Mouse (Mus musculus) brain, embryonic 18.5 days (tissue): ENCODE measurements around the gene P2ry13.

Source experiments
- DNase-seq: peaks from one replicate; pipeline ENCODE4 v3.0.0-alpha.2; 2012; ENCODE audit warnings: low read depth, low spot score

P2ry13 gene

DNA sequence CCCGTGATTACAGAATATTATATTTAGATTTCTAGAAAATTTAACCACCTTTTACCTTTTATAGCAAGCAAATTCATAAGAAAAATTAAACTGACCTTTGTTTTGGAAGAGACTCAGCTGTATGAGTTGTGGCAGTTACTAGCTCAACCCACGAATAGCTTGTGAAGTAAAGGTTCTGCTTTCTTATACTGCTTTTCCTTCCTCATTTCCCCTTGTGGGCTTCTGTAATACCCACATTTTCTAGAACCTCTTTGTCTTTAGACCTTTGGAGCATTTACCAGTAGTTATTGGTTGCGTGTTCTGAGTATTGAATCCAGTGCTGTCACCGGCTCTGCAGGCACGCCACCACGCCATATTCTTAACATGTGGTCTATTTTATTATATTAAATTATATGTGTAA is at the start of gene P2ry13:
P2ry13 (minus strand) TSS at position 156 of the 400 bp plus-strand sequence.
- no peak for DNase-seq

DNA sequence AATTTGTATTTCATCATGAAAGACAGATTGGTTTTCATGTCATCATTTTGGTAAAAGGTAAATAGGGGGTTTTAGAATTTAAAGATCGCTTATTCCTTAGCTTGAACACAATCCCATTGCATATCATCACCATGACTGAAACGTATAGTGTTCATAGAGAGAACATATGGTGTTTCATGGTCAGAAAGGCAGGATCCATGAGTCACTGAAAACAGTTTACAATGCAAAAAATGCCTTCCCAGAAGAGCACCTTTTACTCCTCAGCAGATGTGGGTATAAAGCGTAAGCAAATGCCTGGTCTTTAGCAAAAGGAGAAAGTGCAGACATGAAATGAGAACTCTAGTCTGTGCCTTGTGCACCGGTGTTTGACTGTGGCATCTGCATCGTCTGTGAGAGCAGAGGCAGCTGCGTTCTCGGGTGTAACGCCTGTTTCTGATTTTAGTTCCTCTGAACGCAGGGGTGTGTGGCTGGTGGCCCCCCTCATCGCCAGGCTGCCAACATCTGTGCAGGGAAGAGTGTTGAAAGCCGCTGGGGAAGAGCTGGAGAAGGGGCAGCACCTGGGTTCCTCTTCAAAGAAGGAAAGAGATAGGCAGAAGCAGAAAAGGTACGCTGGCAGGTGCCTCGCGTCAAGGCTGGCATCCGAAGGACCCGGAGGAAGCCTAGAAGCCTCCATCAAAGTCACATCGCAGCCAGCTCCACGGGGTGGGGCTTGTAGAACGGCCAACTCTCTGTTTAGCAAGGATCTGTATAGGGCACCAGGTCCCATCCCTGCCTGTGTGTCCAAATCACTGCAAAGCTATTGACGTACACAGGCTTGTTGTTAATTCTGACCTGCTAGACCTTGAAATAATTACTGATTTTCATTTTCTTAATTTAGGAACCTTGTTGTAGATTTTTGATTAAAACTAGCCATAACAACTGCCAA is 47.3 kb upstream of the P2ry13 start:
- DNase-seq = no peak

DNA sequence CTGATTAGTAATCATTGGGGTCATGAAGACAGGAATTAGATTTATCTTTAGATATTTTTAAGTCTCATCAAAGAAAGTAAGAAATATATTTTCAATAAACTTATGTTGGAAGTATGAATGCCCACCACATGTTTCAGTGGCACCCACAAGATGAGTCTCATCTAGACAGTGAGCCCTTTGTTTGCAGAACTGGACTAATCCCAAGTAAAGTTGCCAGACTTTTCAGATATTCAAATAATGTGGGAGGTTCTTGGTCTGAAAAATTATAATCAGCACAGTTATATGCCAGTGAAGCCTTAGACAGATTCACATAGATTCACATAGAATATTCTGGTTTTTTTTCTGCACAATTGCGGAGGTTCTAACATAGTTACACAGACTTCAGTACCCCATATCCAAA is 39.8 kb upstream of the P2ry13 start:
- DNase-seq = no peak

DNA sequence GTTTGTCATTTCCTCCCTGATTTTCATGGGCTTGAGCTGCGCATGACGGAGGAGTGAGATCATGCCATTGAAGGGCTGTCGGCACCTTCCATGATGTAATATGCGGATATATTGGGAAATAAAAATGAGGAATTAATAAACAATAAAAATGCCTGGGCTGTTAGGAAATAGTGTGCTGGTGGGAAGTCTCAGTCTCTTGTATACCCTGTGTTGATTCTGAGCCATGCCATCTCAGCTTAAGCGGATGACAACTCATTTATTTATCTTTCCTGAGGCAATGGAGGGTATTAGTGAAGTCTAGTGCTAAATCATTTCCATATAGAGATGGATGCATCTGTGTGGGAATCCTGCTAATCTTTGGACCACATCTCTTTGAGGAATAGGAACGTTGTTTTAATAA is 37.3 kb upstream of the P2ry13 start:
- DNase-seq = no peak

DNA sequence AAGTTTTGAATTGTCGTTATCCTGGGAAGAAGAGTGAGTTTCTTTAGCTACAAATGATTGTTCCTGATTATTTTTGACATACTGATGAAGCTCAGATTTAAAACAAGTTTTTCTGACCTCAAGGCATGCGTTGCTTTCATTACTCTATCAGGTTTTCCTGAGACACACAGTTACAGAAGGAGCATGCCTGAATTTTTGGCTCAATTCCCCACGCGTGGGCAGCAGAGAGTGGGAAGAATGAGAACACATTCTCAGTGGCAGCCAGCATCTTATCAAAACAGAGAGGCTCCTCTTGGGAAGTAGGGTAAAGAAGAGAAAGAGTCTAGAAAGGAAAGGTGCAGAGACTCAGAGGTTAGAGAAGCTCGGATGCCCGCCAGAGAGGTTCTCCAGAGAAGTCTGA is 32.7 kb upstream of the P2ry13 start:
- DNase-seq = no peak

DNA sequence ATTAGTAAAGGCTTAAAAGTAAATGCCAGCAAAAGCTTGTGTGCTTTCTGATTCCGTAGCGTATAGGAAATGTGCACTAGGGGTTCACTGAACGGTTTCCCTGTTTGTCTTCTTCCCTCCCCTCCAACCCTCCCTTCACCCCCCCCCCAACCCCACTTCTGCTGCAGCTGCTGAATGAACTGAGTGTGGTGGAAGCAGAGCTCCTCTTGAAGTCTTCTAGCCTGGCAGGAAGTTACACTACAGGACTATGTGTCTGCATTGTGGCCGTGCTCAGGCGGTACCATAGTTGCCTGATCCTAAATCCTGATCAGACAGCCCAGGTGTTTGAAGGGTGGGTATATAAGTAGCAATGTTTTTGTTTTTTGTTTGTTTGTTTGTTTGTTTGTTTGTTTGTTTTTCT is 24.2 kb upstream of the P2ry13 start:
- no peak for DNase-seq

DNA sequence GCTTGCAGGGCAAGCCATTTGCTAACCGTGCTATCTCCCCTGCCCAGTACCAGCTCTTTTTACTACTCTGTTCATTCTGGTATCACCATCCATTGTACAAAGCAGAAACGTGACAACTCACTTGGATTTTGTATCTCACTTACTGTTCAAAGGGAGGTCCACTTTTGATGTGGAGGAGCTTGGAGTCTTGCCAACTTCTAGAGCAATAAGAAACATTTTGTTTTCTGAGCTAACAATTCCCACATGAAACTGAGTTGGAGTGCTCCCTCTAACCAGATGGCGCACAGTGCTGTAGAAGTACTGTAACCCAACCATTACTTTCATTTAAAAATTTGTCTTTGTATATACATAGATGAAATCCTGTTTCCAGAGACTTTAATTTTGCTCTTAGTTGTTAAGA is 20.2 kb upstream of the P2ry13 start:
- DNase-seq = no peak

DNA sequence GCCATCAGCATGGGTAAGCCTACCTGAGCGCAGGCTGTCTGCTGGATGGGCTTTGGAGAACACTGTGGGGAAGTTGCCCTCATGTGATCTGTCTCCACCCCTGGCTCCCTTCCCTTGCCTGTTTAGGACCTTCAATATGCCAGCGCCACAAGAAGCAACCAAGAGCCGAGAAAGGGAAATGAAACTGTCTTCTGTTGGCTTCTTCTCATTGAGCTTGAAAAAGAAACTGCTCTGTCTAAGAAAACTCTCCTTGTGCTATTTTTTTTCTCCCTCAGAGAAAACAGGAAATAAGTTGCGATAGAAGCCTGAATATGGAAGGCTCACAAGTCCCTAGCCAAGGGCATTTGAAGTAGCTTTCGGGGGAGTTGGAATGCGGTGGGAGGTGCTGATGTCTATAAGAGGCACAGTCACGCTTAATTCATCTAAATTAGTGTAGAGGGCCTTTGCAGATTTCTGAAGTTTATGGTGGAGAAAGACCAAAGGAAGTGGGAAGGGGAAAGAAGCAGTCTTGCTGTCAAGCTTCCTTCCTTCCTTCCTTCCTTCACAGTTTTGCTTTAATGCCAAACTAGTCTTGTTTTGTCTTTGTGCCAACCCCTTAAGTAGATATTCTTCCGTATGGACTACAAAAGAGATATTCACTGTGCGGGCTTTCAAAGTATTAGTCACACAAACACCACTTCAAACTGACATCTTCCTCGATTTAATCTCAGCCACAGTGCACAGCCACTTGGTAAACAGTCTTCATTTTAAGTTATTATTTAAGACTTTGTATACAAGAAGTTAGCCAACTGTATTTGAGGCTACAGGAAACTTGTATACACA is 18.3 kb upstream of the P2ry13 start:
- no peak for DNase-seq

DNA sequence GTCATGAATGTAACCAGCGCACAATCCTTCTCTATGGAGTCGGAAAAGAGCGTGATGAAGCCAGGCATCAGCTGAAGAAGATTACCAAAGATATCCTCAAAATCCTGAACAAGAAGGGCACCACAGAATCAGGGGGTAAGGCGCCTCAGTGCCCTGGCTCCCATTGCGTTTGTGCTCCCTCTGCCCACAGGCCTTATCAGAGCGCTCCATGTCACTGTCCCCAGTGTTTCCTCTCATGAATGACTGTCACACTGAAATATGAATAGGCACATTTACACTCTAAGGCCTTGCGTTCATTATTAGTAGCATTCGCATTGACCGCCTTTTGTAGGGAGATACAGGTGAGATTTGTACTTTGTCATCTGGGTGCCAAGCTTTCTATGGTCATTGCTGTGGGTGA is 17.0 kb upstream of the P2ry13 start:
- DNase-seq = no peak

DNA sequence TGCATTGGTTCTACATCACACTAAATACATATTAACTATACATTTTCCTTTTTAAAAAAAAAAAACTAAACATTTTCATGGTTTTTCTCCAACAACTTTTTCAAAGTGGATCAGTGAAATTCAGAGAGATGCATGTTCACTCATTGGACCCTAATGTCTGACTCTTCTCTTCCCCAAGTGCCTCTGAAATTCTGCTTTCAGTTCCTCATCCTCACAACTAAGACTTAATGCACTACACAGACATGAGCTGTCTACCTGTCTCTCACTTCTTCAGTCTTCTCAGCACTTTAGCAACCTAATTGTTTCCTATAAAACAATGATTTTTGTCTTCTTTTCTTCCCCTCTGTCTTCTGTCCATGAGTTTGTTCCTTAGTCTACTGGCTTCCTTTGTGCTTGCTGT is 14.7 kb upstream of the P2ry13 start:
- DNase-seq = no peak

DNA sequence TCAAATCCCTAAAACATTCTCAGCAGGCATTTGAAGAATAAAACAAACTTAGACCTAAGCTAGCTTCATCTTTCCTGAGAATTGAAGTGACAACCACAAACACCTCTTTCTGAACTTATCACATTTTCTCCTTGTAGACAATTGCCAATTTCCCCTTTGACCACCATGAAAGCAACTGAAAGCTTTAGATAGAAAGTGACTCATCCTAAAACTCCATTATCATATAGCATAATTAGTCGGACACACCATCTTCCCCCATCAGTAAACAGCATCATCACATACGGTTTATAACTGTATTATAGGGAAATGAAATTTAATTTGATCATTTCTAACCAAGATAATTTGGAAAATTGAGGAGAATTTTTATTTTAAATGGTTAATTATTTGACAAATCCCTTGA is 11.6 kb upstream of the P2ry13 start:
- DNase-seq = no peak

DNA sequence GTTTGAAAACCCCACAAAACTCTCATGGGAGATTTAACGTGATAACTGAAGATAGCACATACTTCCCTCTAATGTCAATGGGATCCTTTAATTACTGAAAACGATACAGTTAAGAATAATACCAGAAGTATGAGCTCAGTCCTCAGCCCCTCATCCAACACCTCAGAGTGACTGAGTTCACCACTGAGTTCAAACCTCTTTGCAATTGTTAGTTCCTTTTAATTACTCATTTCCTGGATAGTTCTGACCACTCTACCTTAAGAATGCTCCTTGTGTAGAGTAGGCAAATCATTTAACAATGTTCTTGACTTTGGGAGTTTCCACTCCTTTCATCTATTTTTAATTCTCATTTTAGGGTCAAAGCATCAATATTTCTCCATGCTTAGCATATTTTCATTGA is 8.6 kb upstream of the P2ry13 start:
- no peak for DNase-seq

DNA sequence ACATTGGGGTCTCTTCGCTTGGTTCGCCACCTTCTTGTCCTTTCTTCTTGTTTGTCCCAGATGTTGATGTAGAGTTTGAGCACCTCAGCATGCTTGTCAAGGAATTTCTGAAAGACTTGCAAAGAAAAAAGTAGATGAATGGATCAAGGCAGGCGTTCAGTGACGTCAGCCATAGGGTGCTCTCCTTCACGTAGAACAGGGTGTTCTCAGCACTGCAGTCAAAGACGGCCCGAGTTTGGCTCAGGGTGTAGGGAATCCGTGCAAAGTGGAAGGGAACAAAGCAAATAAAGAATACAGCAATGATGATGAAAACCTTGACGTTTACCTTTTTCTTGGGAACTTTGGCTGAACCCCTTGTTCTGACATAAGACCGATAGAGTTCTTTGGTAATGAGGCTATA is 6.5 kb upstream of the P2ry13 start:
- no peak for DNase-seq

DNA sequence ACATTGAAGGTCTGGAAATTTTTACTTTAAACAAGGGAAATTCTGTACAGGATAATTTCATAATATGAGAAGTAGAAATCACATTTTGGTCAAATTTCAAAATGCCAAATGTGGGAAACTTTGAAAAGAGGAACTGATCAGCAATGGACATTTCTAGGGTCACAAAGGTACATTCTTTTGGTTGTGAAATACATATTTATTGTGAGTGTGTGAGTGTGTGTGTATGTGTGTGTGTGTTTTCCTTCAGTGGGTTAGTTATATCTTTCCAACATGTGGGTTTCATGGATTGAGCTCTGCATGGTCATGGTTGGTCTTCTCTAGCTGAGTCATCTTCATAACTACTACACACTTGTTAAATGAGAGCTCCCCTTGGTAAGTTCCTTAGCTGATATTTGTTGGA is 1.7 kb upstream of the P2ry13 start:
- DNase-seq = no peak

DNA sequence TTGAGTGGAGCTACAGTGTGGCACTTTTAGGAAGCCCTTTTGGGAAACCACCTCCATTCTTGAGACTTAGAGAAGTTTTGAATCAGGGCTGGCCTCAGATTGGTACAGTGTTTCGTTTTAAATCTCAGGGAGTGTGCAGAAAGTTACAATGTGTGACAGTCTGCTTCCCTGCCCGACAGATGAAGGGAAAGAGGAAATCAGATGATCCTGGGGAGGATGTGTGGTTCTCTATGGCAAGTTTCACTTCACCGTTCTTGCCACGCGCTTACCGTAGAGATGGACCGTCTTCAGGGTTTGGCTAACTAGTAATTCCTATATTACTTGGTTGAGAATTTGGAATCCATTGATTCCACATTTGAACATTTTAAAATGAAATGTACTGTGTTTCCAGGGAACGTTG is 1.1 kb upstream of the P2ry13 start:
- no peak for DNase-seq

DNA sequence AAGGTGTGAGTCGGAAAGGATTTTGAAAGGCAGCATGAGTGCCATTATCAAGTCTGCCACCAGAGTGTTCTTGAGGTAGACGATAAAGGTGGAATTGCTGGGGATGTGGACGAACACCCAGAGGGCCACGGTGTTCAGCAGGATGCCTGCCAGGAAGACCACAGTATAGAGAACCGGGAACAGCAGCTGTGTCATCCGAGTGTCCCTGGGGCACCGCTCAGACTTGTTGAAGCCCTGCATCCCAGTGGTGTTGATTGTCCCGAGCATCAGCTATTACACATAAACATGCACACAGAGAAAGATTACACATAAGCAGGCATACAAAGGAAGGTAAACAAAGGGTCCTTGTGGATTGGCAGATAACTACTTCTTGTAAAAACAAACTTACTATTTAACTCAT is 593 bp downstream of the P2ry13 start:
- no peak for DNase-seq

DNA sequence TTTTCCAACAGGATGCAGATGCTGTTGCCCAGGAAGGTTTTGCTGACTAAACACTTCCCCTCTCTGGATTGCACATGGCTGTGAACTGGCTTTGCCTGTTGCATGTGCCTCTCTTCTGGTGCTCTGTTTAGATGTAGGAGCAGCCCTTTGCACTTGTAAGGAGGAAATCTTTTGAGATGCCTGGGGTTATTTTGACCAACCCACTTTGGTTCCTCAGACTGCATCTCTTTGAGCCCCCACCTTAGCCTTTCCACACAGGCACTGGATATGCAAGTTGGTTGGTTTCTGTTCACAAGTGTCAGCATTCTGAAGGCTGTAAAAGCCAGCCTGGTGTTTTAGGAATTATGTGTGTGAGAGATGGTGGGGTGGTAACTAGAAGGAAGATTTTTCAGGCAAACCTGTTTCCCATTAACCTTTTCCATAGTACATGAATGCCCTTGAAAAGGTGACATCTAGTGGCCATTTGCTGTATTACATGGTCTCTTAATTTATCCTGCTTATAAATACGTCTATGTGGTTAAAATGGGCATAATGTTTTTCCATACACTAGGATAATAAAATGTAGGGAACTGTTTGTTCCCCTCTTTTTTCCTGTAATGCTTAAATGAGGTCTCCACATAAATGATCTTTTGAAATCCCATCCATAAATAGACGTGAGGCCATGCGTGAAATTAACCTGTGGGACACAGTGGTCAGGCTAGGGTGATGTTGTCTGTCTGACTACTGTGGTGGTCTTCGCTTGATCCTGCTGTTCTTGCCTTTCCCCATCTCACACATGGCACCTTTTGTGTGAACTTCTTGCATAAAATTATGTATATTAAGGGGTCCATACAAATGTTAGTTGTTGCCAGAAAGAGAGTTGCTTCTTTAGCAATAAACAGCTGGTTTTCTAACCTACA is 1.8 kb downstream of the P2ry13 start:
- peak; percentile 20 for DNase-seq

DNA sequence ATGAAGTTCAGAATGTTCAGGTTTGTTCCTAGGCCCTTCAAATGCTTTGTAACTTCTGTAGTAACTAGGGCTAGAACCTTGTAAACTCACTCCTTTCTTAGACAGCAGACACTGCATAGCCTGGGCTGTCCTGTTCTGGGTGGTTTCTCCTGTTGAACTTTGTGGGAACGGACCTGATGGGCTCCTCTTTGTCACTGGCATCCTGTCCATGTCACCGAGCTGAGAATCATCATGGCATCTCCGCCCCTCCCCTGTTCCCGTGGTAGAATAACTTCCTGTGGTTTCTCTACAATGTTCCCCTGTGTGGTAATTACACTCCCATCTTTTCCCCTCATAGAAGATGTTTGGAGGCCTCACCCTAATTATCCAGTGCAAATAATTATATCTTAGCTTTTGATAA is 4.7 kb downstream of the P2ry13 start:
- DNase-seq = no peak

DNA sequence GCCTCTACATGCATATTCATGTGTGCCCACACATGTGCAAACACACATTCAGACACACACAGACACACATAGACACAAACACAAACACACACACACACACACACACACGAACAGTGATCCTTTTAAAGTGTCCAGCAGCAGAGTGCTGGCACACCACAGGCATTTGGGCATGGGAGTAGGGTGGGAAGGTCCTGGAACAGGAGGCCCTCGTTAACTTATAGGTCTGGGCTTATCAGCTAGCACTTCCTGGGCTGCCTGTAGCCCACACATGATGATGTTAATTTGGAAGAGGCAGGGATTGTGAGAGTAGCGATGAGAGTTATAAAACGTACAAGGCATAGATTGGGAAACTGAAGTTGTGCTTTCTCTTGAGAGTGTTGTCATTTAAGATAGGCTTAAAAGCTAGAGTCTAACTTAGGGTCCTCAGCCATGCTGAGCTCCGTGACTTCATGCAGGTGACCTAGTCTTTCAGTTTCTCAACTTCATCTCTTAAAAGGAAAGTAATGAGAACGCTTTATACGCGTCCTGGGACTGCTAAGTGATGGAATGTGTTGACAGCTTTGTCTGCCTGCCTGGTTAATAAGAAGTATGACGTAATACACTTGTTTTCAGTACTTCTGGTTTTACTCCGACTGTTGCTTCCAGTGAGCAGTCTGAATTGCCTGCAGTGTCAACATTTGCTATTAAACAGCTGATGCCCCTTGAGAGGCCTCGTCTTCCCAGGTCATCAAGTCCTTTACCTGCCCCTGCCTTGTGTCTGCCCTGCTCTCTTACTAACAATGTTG is 5.8 kb downstream of the P2ry13 start:
- no peak for DNase-seq

DNA sequence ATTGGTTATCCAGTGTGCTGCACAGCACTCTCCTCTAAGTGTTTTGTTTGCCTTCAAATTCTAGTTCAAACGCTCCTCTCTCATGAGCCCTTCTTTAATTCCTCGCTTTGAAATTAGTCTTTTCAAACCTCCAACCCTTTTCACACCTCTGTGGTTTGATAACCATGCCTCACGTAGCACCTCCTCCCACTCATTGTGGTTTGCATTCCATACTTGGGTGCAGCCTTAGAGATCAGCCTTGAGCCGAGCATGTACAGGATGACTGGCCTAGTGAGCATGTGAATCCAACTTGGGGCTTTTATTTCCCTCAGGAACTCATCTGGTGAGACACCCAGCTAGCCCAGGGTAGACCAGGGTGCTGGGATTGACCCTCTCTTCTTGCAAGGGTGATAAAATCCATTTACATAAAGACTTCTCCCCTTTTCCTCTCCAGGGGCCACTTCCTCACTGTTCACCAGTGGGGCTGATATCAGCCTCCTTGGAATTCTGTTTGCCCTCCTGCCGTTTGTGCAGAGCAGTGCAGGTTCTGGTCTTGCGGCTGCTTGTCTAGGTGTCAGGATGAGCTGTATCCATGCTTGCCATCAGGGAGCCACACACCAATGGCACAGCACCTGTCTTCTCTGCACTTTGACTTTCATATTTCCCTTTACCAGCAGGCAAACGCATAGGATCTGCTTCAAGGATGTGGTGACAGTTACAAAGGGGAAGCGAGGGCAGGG is 6.7 kb downstream of the P2ry13 start:
- no peak for DNase-seq
